Mouse (Mus musculus): ENCODE data around the gene Ptchd4. TPM values are rescaled to one million over a fixed set of nuclear protein-coding genes. Genes with fewer than 3 reads are reported as not detected.

The Ptchd4 gene
- total RNA-seq (2021), result not detected in 2 replicates
- long read RNA-seq, result 0 reads

DNA sequence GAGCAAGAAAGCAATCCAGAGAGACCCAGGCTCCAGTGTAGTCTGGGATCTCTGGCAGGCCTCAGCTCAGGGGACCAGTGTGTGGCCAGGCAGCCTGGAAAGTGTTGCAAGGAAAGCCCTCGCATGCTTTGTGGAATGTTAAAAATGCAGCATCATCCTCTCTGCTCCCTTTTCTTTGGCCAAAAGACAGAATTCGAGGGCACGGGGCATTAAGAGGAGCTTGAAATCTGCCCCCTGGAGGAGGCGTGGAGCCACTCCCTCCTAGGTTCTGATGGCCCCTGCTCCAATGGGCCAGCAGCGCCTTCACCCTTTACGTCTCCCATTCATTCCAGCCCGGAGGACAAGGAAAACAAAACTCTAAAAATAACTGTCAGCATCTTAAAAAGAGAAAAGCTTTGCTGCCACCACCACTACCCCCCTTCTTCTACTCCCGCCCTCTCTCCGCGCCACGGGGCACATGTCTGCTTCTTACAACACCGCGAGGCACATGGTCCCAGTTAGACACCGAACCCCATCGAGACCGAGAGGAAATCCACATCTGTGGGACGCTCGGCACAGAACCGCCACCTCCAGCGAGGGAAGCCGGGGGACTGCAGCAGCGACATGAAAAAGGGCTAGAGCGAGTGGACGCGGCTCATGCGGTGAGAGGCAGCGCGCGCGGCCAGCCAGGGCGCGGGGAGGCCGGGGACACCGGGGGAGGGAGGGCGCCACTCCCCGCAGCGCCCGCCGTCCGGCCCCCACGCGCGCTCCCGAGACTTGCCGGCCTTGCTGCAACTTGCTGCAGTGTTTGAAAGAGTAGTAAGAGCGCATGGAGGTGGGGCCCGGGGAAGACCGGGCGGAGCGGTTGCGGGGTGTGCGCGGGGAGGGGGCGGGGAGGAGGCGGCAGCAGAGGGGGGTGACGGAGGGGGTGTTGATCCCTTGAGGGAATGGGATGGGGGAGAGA is at the start of gene Ptchd4:
Gene Ptchd4, plus strand, starts transcription at position 279 of the 943 bp plus-strand sequence.
- DNase-seq, result peak; percentile 19

DNA sequence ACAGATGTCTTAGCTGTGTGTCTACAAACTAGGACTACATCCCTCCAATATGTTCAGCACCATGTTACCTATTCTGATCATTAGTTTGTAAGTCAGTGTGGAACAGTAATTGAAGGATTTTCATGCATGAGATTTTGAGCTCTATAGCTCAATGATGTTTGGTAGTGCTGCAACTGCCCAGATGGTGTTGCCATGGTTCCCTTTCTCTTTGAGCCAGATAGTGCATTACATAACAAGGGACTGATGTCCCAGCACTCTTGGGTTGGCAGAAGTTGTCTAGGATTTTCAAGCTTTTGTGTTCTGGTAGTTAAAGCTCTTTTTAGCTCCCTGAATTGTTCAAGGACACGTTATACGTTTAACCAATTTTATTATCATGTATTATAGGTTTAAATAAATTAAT is 38.9 kb upstream of the Ptchd4 start:
- no peak for DNase-seq

DNA sequence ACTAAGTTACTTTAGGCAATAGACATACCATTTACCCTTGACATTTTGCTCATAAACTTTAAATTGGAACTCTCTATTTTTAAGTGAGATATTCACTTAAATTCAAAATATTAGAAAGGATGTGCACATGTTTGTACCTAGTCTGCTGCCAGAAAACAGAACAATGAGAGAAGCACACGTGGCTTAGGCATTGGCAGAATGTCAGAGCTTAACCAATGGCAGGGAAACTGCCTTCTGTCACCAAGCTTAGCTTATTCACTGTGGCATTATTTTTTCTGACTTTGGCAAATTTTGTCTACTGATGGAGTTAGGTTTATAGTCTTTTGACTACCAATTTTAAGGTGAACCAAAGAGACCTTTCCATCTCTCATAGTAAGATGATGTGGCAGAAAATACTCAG is 31.4 kb upstream of the Ptchd4 start:
- no peak for DNase-seq

DNA sequence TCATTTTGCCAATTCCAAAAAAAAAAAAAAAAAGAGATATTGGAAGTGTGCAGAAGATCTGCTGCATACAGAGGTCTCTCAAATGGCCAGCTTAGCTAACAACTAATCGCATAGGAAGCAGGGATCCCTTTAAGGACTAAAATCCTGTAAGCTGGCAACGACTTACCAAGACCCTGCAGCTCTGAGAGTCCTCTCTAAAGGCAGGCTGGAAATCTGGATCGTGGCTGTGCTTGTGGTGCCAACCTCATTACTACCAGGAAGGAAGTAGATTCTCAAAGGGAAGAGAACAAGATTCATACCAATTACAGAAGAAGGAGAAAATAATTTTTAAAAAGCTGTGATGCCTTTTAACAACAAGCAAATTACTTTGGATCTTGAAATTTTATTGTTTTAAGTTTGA is 29.5 kb upstream of the Ptchd4 start:
- DNase-seq, result no peak

DNA sequence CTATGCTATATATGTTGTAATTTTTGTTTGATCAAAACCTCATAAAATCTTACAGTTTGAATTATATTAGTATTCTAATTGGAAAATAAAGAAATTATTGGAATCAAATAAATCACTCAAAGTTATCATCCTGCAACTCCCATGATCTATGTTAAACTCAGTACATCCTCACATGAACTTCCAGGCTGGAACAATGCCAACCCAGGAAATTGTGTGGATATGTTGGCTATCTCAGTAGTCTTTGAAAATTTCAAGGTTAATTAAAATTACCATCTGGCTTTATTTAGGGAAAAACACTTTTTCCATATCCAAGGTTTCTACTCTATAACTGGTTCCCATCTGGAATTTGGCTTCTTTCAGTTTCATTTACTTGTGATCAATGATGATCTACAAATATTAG is 25.4 kb upstream of the Ptchd4 start:
- DNase-seq, result no peak

DNA sequence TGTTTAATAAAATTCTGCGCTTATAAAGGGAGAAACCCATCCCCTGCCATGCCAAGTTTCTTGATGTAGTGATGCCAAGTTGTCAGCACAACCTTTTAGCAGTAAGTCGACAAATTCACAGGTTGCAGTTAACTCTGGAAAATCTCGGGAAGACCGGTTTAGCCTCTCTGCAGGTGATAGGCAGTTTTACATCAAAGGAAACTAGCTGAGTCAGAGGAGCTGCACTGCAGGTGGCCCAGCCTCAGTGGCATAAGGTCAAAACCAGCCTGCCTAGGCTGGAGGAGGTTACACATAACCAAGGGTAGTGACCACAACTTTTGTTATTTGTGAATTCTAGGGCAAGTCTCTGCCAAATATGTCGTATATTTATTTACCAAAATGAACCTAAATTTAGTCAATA is 24.0 kb upstream of the Ptchd4 start:
- no peak for DNase-seq

DNA sequence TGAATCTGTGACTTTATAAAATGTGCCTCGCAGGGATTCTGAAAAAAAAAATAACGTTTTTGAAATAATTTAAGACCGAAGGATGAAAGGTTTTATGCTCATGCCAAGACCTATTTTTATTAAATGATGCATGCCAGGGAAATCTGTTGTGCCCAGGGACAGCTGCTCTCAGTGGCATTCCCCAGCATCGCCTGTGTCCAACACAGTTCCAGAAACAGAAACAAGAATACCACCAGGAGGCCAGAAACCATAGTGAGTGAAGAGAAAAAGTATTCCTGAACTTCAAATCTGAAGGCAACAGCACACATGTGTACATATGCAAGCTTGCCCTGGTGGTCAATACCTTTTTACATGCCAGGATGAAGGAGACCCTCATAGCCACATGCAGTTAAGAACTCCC is 17.8 kb upstream of the Ptchd4 start:
- no peak for DNase-seq

GRCm38 (mm10) chr17:42299681-42300080 is 16.1 kb upstream of the Ptchd4 start:
- no peak for DNase-seq

- DNase-seq, result no peak
Measured at GRCm38 (mm10) chr17:42303062-42303577, 12.6 kb upstream of the Ptchd4 start.

DNA sequence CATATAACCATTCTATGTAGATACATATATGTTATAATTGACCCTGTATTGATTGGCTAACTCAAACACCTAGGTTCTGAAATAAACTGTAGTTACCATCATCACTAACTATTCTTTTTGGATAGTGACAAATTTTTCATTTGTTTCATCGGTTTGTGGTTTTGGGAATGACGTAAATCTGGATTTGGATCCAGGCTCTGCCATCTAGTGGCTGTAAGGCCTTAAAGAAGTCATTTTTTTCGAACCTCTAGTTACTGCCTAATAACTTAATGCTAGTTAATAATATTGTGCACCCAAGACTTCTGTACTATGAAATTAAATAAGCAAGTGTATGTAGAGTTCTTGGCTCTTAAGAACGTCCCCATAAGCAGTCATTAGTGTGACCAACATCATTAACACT is 11.5 kb upstream of the Ptchd4 start:
- DNase-seq, result no peak

DNA sequence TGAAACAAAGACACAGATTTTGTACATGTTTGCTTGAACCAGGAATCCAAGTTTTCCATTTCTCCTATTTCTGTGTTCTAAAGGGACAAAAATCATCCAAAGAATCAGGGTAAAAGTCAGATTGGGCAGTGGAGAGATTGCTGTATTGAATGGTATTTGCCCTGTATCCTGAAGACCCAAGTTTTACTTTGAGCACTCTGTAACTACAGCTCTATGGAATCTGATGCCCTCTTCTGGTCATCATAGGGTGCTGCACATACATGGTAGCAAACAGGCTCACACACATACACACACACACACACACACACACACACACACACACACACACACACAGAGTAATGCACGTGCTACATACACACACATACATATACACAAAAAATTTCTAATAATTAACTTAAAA is 8.7 kb upstream of the Ptchd4 start:
- no peak for DNase-seq

- no peak for DNase-seq
Measured at GRCm38 (mm10) chr17:42310136-42310535, 5.6 kb upstream of the Ptchd4 start.

- peak; percentile 2 for DNase-seq
Measured at GRCm38 (mm10) chr17:42316612-42316982, 850 bp downstream of the Ptchd4 start.

GRCm38 (mm10) chr17:42335787-42336186 is 20.0 kb downstream of the Ptchd4 start:
- no peak for DNase-seq

- no peak for DNase-seq
Measured at GRCm38 (mm10) chr17:42336571-42336970, 20.8 kb downstream of the Ptchd4 start.

- no peak for DNase-seq
Measured at GRCm38 (mm10) chr17:42346027-42346426, 30.3 kb downstream of the Ptchd4 start.

DNA sequence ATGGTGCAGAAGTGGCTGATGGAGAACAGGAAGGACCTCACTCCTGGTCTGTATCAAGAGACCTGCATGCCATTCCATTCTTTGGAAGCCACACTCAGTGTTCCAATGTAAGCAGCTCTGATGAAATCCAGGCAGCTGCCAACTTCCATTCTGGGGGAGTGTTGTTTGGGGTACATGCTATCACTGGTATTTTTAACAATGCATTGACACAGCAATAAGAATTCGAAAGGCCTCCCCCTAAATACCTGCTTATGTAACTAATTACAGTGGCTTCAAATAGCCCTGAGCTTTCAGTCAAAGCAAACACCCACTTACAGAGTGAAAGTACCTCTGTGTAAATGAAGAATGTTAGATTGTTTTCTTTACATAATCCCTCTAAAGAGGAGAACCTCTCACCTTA is 42.7 kb downstream of the Ptchd4 start:
- no peak for DNase-seq

DNA sequence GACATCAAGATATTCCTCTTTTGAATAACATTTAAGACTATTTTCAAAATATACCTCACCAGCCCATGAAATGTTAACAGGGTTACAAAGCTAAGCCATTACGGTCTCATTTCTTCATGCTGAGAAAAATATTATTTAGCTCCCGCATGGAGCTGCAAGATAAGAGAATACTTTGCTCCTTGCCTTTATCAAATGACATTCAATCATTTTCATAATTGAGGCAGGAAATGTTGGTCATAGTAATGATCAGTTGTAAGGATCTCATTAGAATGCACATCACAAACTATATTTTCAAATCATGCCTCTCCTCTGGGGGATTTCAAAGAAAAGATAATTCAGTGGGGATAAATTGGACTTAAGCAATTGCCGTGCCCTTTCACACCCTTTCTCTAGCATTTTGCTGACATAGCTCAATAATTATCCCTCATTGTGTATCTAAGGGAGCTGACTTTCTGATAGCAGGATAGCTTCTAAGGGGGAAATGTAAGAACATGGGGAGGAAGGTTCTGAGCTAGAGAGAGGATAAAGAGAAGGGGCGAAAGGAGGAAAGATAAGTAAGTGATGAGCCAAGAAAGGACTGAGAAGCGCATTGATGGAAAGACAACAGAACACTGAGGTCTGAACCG is 47.5 kb downstream of the Ptchd4 start:
- no peak for DNase-seq

- DNase-seq, result no peak
Measured at GRCm38 (mm10) chr17:42364716-42365115, 49.0 kb downstream of the Ptchd4 start.

GRCm38 (mm10) chr17:42374881-42375280 is 59.1 kb downstream of the Ptchd4 start:
- DNase-seq, result no peak

DNA sequence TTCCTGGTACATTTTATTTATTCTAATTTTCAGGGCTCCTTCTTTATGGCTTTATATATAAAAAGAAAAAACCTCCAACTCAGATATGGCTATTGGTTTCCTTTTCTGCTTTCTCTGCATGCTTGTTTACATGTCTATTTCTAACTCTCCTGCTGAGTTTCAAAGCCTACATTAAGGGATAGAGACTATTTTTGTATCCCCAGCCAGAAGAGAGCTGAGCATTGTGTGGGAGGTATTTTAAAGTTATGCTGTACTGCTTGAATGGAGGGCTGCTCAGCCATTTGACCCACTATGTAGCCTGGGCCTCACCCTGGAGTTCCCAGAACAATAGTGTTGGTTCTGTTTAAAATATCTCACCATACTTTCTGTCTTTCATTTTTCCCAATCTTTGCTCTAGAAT is 77.3 kb downstream of the Ptchd4 start:
- no peak for DNase-seq

- DNase-seq, result no peak
Measured at GRCm38 (mm10) chr17:42395299-42395698, 79.6 kb downstream of the Ptchd4 start.

DNA sequence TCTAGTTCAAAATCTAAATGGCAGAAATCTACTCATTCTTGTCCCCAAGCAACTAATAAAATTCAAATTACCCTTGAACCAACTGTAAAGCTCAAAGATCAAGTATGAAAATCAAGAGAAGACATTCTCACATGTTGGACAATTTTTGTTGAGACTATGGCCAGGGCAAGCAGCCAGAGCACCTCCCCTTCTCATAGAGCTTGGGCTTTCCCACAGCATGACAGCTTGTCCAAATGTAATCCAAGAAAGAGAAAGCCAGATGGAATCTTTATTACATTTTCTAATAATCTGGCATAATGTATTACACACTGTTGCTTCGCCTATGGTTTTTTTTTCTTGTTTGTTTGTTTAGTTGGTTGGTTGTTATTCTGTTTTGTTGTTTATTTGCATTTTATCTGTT is 102.7 kb downstream of the Ptchd4 start:
- no peak for DNase-seq

- DNase-seq, result no peak
Measured at GRCm38 (mm10) chr17:42427961-42428360, 112.2 kb downstream of the Ptchd4 start.

Measured in adrenal gland, postnatal 25 days (tissue).